Mouse (Mus musculus): ENCODE results near the gene Ext2. TPM values are rescaled to one million over a fixed set of nuclear protein-coding genes. Genes with fewer than 3 reads are reported as not detected.
A peak's percentile ranks its signal among the peaks of the same experiment; 100 is the strongest.

Ext2 gene
- total RNA-seq, 4 experiments from 2014 or later = 51.4 to 59.1 (median 55.9) TPM

GRCm38 (mm10) chr2:93806487-93807201, 15.7 kb downstream of the Ext2 start:
- DNase-seq (ENCODE audit: low spot score in 2 of 2) = no peak

GRCm38 (mm10) chr2:93805523-93805922, 16.8 kb downstream of the Ext2 start:
- no peak for DNase-seq (ENCODE audit: low spot score in 2 of 2)

- DNase-seq (ENCODE audit: low spot score in 2 of 2) = no peak
Observed at GRCm38 (mm10) chr2:93805066-93805465, 17.3 kb downstream of the Ext2 start.

GRCm38 (mm10) chr2:93802947-93803346, 19.4 kb downstream of the Ext2 start:
- DNase-seq (ENCODE audit: low spot score in 2 of 2) = no peak

GRCm38 (mm10) chr2:93801097-93801496, 21.3 kb downstream of the Ext2 start:
- DNase-seq (ENCODE audit: low spot score in 2 of 2) = no peak

- DNase-seq (ENCODE audit: low spot score in 2 of 2) = no peak
Observed at GRCm38 (mm10) chr2:93797162-93797795, 25.1 kb downstream of the Ext2 start.

GRCm38 (mm10) chr2:93794375-93794774, 28.0 kb downstream of the Ext2 start:
- DNase-seq (ENCODE audit: low spot score in 2 of 2) = no peak

- DNase-seq (ENCODE audit: low spot score in 2 of 2) = peak in 1 of 2 experiments; percentile 39
Observed at GRCm38 (mm10) chr2:93791516-93792499, 30.6 kb downstream of the Ext2 start.

- DNase-seq (ENCODE audit: low spot score in 2 of 2) = no peak
Observed at GRCm38 (mm10) chr2:93790798-93791345, 31.5 kb downstream of the Ext2 start.

- DNase-seq (ENCODE audit: low spot score in 2 of 2) = no peak
Observed at GRCm38 (mm10) chr2:93788557-93788956, 33.8 kb downstream of the Ext2 start.

- peak; percentile 65 to 69 for DNase-seq (ENCODE audit: low spot score in 2 of 2)
Observed at GRCm38 (mm10) chr2:93786175-93786574, 36.2 kb downstream of the Ext2 start.

- DNase-seq (ENCODE audit: low spot score in 2 of 2) = no peak
Observed at GRCm38 (mm10) chr2:93785432-93785798, 37.0 kb downstream of the Ext2 start.

- peak in 1 of 2 experiments; percentile 55 for DNase-seq (ENCODE audit: low spot score in 2 of 2)
Observed at GRCm38 (mm10) chr2:93784721-93785431, 37.5 kb downstream of the Ext2 start.

- DNase-seq (ENCODE audit: low spot score in 2 of 2) = no peak
Observed at GRCm38 (mm10) chr2:93783926-93784539, 38.3 kb downstream of the Ext2 start.

GRCm38 (mm10) chr2:93782682-93783081, 39.7 kb downstream of the Ext2 start:
- DNase-seq (ENCODE audit: low spot score in 2 of 2) = no peak

- no peak for DNase-seq (ENCODE audit: low spot score in 2 of 2)
Observed at GRCm38 (mm10) chr2:93782156-93782555, 40.2 kb downstream of the Ext2 start.

- DNase-seq (ENCODE audit: low spot score in 2 of 2) = no peak
Observed at GRCm38 (mm10) chr2:93780528-93780927, 41.8 kb downstream of the Ext2 start.

GRCm38 (mm10) chr2:93779897-93780208, 42.5 kb downstream of the Ext2 start:
- DNase-seq (ENCODE audit: low spot score in 2 of 2) = no peak

GRCm38 (mm10) chr2:93779081-93779896, 43.1 kb downstream of the Ext2 start:
- DNase-seq (ENCODE audit: low spot score in 2 of 2) = no peak

GRCm38 (mm10) chr2:93778616-93779015, 43.8 kb downstream of the Ext2 start:
- DNase-seq (ENCODE audit: low spot score in 2 of 2) = no peak

Measured in left cerebral cortex, adult 8-10 months (tissue).